In the genomic region with DNA sequence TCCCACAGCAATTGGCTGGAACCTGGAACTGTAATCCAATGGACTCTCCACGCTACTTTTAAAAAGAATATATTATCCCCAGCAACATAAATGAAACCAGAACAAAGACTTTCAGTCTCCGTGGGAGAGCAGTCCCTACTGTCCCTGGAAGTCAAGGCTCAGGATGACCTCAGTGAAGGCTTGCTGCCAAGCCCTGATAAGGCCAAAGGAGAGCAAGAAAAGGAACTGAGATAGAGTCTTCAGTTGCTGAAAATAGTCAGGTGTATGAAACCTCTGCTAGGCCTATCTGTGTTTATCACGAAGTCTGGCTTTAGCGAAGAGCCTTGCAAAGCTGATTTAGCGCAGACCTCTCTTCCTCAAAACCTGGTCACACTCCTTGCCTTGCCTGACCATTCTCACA, we compare ENCODE assay signal across 24 mouse cellular contexts. TPM values are rescaled to one million over a fixed set of nuclear protein-coding genes. Genes with fewer than 3 reads are reported as not detected.
A peak's percentile ranks its signal among the peaks of the same experiment; 100 is the strongest.
DNase-seq lines count a peak whose midpoint lies in the region; TF ChIP-seq lines count a peak whose summit lies in the region.
"Had no signal": no experiment of that assay in that cellular context is flagged by ENCODE, and none has a peak within 500 bp of the region (broad histone marks: within the 10 kb centered on the region; RNA-seq: fewer than 3 reads in every experiment).

No protein-coding gene starts in this region.

- H3K9me3 ChIP-seq in heart, embryonic 10.5 days, result no peaks in the 10 kb centered on the region
- H3K9me3 ChIP-seq: embryonic facial prominence, embryonic 12.5 days; heart, embryonic 15.5 days; hindbrain, embryonic 13.5 days; limb, embryonic 13.5 days; liver, embryonic 12.5 days; megakaryocyte, embryonic 14.5 days; midbrain, embryonic 12.5 days; neural tube, embryonic 12.5 days had no signal

- H3K27me3 ChIP-seq in heart, embryonic 10.5 days (ENCODE audit: insufficient read depth, poor library complexity, severe bottlenecking), result no peaks in the 10 kb centered on the region
- H3K27me3 ChIP-seq in testis, adult 2 months (ENCODE audit: control insufficient read depth, insufficient read depth, low read length), result no peaks in the 10 kb centered on the region
- H3K27me3 ChIP-seq: embryonic facial prominence, embryonic 12.5 days; heart, embryonic 15.5 days; hindbrain, embryonic 13.5 days; limb, embryonic 13.5 days; liver, embryonic 12.5 days; midbrain, embryonic 12.5 days; neural tube, embryonic 12.5 days had no signal

- intact Hi-C loops in heart, postnatal 36 days (cut with DNase I), result no loop called here

- H3K36me3 ChIP-seq in heart, embryonic 10.5 days, result no peaks in the 10 kb centered on the region
- no peaks in the 10 kb centered on the region for H3K36me3 ChIP-seq in testis, adult 2 months (ENCODE audit: control insufficient read depth, insufficient read depth, low read length)
- H3K36me3 ChIP-seq: embryonic facial prominence, embryonic 12.5 days; heart, embryonic 15.5 days; hindbrain, embryonic 13.5 days; limb, embryonic 13.5 days; liver, embryonic 12.5 days; midbrain, embryonic 12.5 days; neural tube, embryonic 12.5 days had no signal

- DNase-seq in heart, embryonic 10.5 days (ENCODE audit: low spot score), result peak; percentile 67
- DNase-seq in heart, postnatal 36 days, result no peak
- DNase-seq in adrenal gland, adult 8-10 months, result peak; percentile 73
- no peak for DNase-seq in cerebellum, postnatal 14 days
- DNase-seq in thymus, postnatal 25 days, result no peak
- DNase-seq: cerebellum, adult 11 months; cerebellum, adult 9-10 months; embryo, embryonic 11 days; kidney, adult 8-10 months; kidney, postnatal 4 days; liver, postnatal 0 days; lung, postnatal 4 days; thymus, adult 18-20 months had no signal

- no peak overlapping the region for H3K27ac ChIP-seq in heart, embryonic 10.5 days
- peak overlapping the region; percentile 87 for H3K27ac ChIP-seq in testis, adult 2 months (ENCODE audit: control insufficient read depth, insufficient read depth, low read depth, low read length)
- H3K27ac ChIP-seq: embryonic facial prominence, embryonic 12.5 days; heart, embryonic 15.5 days; hindbrain, embryonic 13.5 days; kidney, postnatal 0 days; limb, embryonic 13.5 days; liver, embryonic 12.5 days; midbrain, embryonic 12.5 days; neural tube, embryonic 12.5 days had no signal

- no peak for TF ChIP-seq POLR2A in testis, adult 2 months (IDR thresholded peaks at IDR 0.05; ENCODE audit: control insufficient read depth, low read depth, low read length)

- TF ChIP-seq CTCF in testis, adult 2 months (IDR thresholded peaks at IDR 0.05; ENCODE audit: control insufficient read depth, insufficient read depth, insufficient replicate concordance, low read depth, low read length), result no peak

- no peaks in the 10 kb centered on the region for H3K4me1 ChIP-seq in heart, embryonic 10.5 days
- peaks cover 2% of the 10 kb centered on the region for H3K4me1 ChIP-seq in testis, adult 2 months (ENCODE audit: control insufficient read depth, insufficient read depth, low read length)
- H3K4me1 ChIP-seq: embryonic facial prominence, embryonic 12.5 days; hindbrain, embryonic 13.5 days; limb, embryonic 13.5 days; liver, embryonic 12.5 days; midbrain, embryonic 12.5 days; neural tube, embryonic 12.5 days had no signal

- H3K4me3 ChIP-seq in heart, embryonic 10.5 days, result no peak overlapping the region
- H3K4me3 ChIP-seq in testis, adult 2 months (ENCODE audit: control insufficient read depth, low read depth, low read length), result peak overlapping the region; percentile 38; the same call in 1 of the 2 replicates
- H3K4me3 ChIP-seq: embryonic facial prominence, embryonic 12.5 days; heart, embryonic 15.5 days; hindbrain, embryonic 13.5 days; limb, embryonic 13.5 days; liver, embryonic 12.5 days; megakaryocyte, embryonic 14.5 days; midbrain, embryonic 12.5 days; myocyte; neural tube, embryonic 12.5 days had no signal

- 46% methylated on average over 5 of the region's 5 CpGs for WGBS in heart, embryonic 10.5 days

RNA-seq across cellular contexts. Expression of a gene that starts 14.1 kb away (rescaled TPM):
- 232 and 247 TPM in 2 replicates for polyA plus RNA-seq in heart, embryonic 10.5 days (2016; fragmentation: Nextera tagmentation; extraction: Ambion mirVana)
- 100 to 1,000 TPM; 270 to 302 TPM for total RNA-seq in heart, postnatal 36 days (2021)
- total RNA-seq in adrenal gland, adult 8-10 months (2022), result 100 to 1,000 TPM; 283 to 310 (median 299) TPM
- polyA plus RNA-seq in testis, adult 2 months (2012; rRNA removed), result 233 and 258 TPM in 2 replicates

RNA-seq across cellular contexts. Expression of a gene that starts 22.5 kb away (rescaled TPM):
- 21.1 and 23.1 TPM in 2 replicates for polyA plus RNA-seq in heart, embryonic 10.5 days (2016; fragmentation: Nextera tagmentation; extraction: Ambion mirVana)
- total RNA-seq in heart, postnatal 36 days (2021), result 1 to 10 TPM; 3.3 to 3.8 TPM
- 100 to 1,000 TPM; 148 to 290 (median 206) TPM for total RNA-seq in adrenal gland, adult 8-10 months (2022)
- polyA plus RNA-seq in testis, adult 2 months (2012; rRNA removed), result 26.1 and 29.6 TPM in 2 replicates

RNA-seq across cellular contexts. Expression of a gene that starts 52.6 kb away (rescaled TPM):
- polyA plus RNA-seq in heart, embryonic 10.5 days (2016; fragmentation: Nextera tagmentation; extraction: Ambion mirVana), result 44.8 and 61.8 TPM in 2 replicates
- total RNA-seq in heart, postnatal 36 days (2021), result 10 to 100 TPM; 56.8 to 65.7 TPM
- total RNA-seq in adrenal gland, adult 8-10 months (2022), result 100 to 1,000 TPM; 150 to 228 (median 186) TPM
- 4.5 and 4.8 TPM in 2 replicates for polyA plus RNA-seq in testis, adult 2 months (2012; rRNA removed)

Comparison
In these comparisons a context has a peak if more than half of its experiments do, and no peak if none do; other contexts are left out.
1. DNase-seq: peak in heart, embryonic 10.5 days (single experiment) and adrenal gland, adult 8-10 months (single experiment); none in heart, postnatal 36 days (0 of 2), cerebellum, postnatal 14 days (0 of 2) and thymus, postnatal 25 days (single experiment).
2. RNA of a gene that starts 22.5 kb away (total RNA-seq): 148 to 290 TPM in adrenal gland, adult 8-10 months; 3.3 to 3.8 TPM in heart, postnatal 36 days; every median in the first group is over 10 times any median in the second.